Mouse (Mus musculus) olfactory bulb, adult 2 months (tissue): Measurements from ENCODE around the gene Coil.

Experiments used
- CTCF ChIP-seq: fragments of 200-500 bp; IDR thresholded peaks from 2 replicates; pipeline ENCODE4 v1.5.1; 2012; ENCODE audit warnings: low read depth, mild to moderate bottlenecking, low read length, moderate library complexity; ENCODE audit not compliant: insufficient read depth
- POLR2A ChIP-seq: fragments of 200-500 bp; IDR thresholded peaks from 2 replicates; pipeline ENCODE4 v1.6.1; 2012; ENCODE audit warnings: mild to moderate bottlenecking, low read depth, low read length, moderate library complexity; ENCODE audit not compliant: insufficient read depth

GRCm38 (mm10) chr11:89007582-89007981 is 37.5 kb downstream of the Coil start:
- TF ChIP-seq CTCF = no peak
- no peak for TF ChIP-seq POLR2A
